8 mouse cellular contexts compared by ENCODE assay signal in genomic region chr2:28517206-28517909, GRCm38 (mm10). TPM values are rescaled to one million over a fixed set of nuclear protein-coding genes. Genes with fewer than 3 reads are reported as not detected.
A peak's percentile ranks its signal among the peaks of the same experiment; 100 is the strongest.
DNase-seq lines count a peak whose midpoint lies in the region; TF ChIP-seq lines count a peak whose summit lies in the region.

No protein-coding gene starts in this region.

- intact Hi-C loops in heart, postnatal 10 days (cut with DNase I) = loop anchor here (1.0 kb wide), 1 partner anchor 30 kb away; no protein-coding TSS in a partner anchor
- intact Hi-C loops in left cerebral cortex, postnatal 25 days (cut with DNase I) = no loop called here

- no peak overlapping the region for H3K4me3 ChIP-seq in embryonic fibroblast, embryonic 13.5 days (ENCODE audit: insufficient read depth, low read length)
- no peak overlapping the region for H3K4me3 ChIP-seq in midbrain, embryonic 10.5 days

- TF ChIP-seq POLR2A in embryonic fibroblast, embryonic 13.5 days (IDR thresholded peaks at IDR 0.05; ENCODE audit: low read depth, low read length) = no peak

- no peak overlapping the region for H3K27ac ChIP-seq in embryonic fibroblast, embryonic 13.5 days (ENCODE audit: insufficient read depth, low read length)
- H3K27ac ChIP-seq in midbrain, embryonic 10.5 days (replicated peaks) = no peak overlapping the region

- peaks cover 19% of the 10 kb centered on the region for H3K36me3 ChIP-seq in midbrain, embryonic 10.5 days

- WGBS in midbrain, embryonic 10.5 days = 42% methylated on average over 5 of the region's 5 CpGs

- no peaks in the 10 kb centered on the region for H3K9me3 ChIP-seq in midbrain, embryonic 10.5 days (replicated peaks)

- DNase-seq in layer of hippocampus, adult 11-12 months (ENCODE audit: low spot score) = peak; percentile 79
- DNase-seq in layer of hippocampus, adult 9-10 months (ENCODE audit: low spot score) = no peak
- peak; percentile 88 to 91 for DNase-seq in adrenal gland, postnatal 36 days
- peak; percentile 82 to 89 for DNase-seq in heart, postnatal 10 days
- peak; percentile 59 to 72 for DNase-seq in left cerebral cortex, postnatal 25 days (ENCODE audit: low spot score in 2 of 2)
- DNase-seq in midbrain, embryonic 10.5 days (ENCODE audit: low spot score) = peak; percentile 67
- DNase-seq in spleen, postnatal 36 days (ENCODE audit: low spot score in 2 of 2) = peak; percentile 71 to 79

- H3K4me1 ChIP-seq in embryonic fibroblast, embryonic 13.5 days (ENCODE audit: control insufficient read depth, insufficient read depth, low read length) = 0 out of 2 replicates have a peak, but pooled peaks cover 4% of the 10 kb centered on the region
- peaks cover 76% of the 10 kb centered on the region for H3K4me1 ChIP-seq in midbrain, embryonic 10.5 days

- H3K27me3 ChIP-seq in midbrain, embryonic 10.5 days (ENCODE audit: low read depth, poor library complexity, severe bottlenecking) = 0 out of 2 replicates have a peak, but pooled peaks cover 3% of the 10 kb centered on the region

- TF ChIP-seq CTCF in embryonic fibroblast, embryonic 13.5 days (IDR thresholded peaks at IDR 0.05; ENCODE audit: borderline replicate concordance, insufficient read depth, low read length) = peak; percentile 91

RNA-seq across cellular contexts. Expression of gene Ralgds, which starts 4.4 kb away (rescaled TPM):
- total RNA-seq in adrenal gland, postnatal 36 days (2021) = 10 to 100 TPM; 23.3 to 27.9 TPM
- polyA plus RNA-seq in embryonic fibroblast, embryonic 13.5 days (2011; ENCODE audit: insufficient read length, low read depth, missing spikeins) = 26.5 and 36.9 TPM in 2 replicates
- 10 to 100 TPM; 20.6 to 26.6 TPM for total RNA-seq in heart, postnatal 10 days (2021)
- total RNA-seq in left cerebral cortex, postnatal 25 days (2021) = 10 to 100 TPM; 86.4 to 92.7 TPM
- 31.5 and 45.6 TPM in 2 replicates for polyA plus RNA-seq in midbrain, embryonic 10.5 days (2016; fragmentation: Nextera tagmentation; extraction: Ambion mirVana)

RNA-seq across cellular contexts. Expression of gene Gm10134, which starts 11.5 kb away (rescaled TPM):
- total RNA-seq in adrenal gland, postnatal 36 days (2021) = 1 to 10 TPM; 2.6 to 3.3 TPM
- polyA plus RNA-seq in embryonic fibroblast, embryonic 13.5 days (2011; ENCODE audit: insufficient read length, low read depth, missing spikeins) = not detected in 2 replicates
- 1 to 10 TPM; 1.7 to 2.8 TPM for total RNA-seq in heart, postnatal 10 days (2021)
- total RNA-seq in left cerebral cortex, postnatal 25 days (2021) = 1 to 10 TPM; 1.1 to 1.2 TPM
- polyA plus RNA-seq in midbrain, embryonic 10.5 days (2016; fragmentation: Nextera tagmentation; extraction: Ambion mirVana) = 0.49 TPM in 1 of 2 replicates, not detected in the other

RNA-seq across cellular contexts. Expression of gene Gbgt1, which starts 20.7 kb away (rescaled TPM):
- 1 to 10 TPM; 3.7 to 4.3 TPM for total RNA-seq in adrenal gland, postnatal 36 days (2021)
- not detected in 2 replicates for polyA plus RNA-seq in embryonic fibroblast, embryonic 13.5 days (2011; ENCODE audit: insufficient read length, low read depth, missing spikeins)
- 1 to 10 TPM; 2.5 to 2.8 TPM for total RNA-seq in heart, postnatal 10 days (2021)
- 1 to 10 TPM; 2.5 to 2.7 TPM for total RNA-seq in left cerebral cortex, postnatal 25 days (2021)
- polyA plus RNA-seq in midbrain, embryonic 10.5 days (2016; fragmentation: Nextera tagmentation; extraction: Ambion mirVana) = not detected in 2 replicates

RNA-seq across cellular contexts. Expression of gene Cel, which starts 45.8 kb away (rescaled TPM):
- not detected for total RNA-seq in adrenal gland, postnatal 36 days (2021)
- polyA plus RNA-seq in embryonic fibroblast, embryonic 13.5 days (2011; ENCODE audit: insufficient read length, low read depth, missing spikeins) = not detected in 2 replicates
- not detected for total RNA-seq in heart, postnatal 10 days (2021)
- not detected for total RNA-seq in left cerebral cortex, postnatal 25 days (2021)
- polyA plus RNA-seq in midbrain, embryonic 10.5 days (2016; fragmentation: Nextera tagmentation; extraction: Ambion mirVana) = not detected in 2 replicates

RNA-seq across cellular contexts. Expression of gene Mrps2, which starts 49.5 kb away (rescaled TPM):
- total RNA-seq in adrenal gland, postnatal 36 days (2021) = 10 to 100 TPM; 51.1 to 56.2 TPM
- polyA plus RNA-seq in embryonic fibroblast, embryonic 13.5 days (2011; ENCODE audit: insufficient read length, low read depth, missing spikeins) = 33.1 and 37.4 TPM in 2 replicates
- 10 to 100 TPM; 45.1 to 48.3 TPM for total RNA-seq in heart, postnatal 10 days (2021)
- 10 to 100 TPM; 39.1 to 41.1 TPM for total RNA-seq in left cerebral cortex, postnatal 25 days (2021)
- polyA plus RNA-seq in midbrain, embryonic 10.5 days (2016; fragmentation: Nextera tagmentation; extraction: Ambion mirVana) = 61.4 and 67.8 TPM in 2 replicates
